Mouse (Mus musculus) CD4-positive helper T cell, adult 2 months (primary cell): ENCODE results near the gene Frmd4a.

ENCODE experiments used
- DNase-seq: peaks from one replicate; pipeline ENCODE4 v3.0.0-alpha.2; 2012; ENCODE audit warnings: low read depth, missing footprints, low spot score

Gene Frmd4a

DNA sequence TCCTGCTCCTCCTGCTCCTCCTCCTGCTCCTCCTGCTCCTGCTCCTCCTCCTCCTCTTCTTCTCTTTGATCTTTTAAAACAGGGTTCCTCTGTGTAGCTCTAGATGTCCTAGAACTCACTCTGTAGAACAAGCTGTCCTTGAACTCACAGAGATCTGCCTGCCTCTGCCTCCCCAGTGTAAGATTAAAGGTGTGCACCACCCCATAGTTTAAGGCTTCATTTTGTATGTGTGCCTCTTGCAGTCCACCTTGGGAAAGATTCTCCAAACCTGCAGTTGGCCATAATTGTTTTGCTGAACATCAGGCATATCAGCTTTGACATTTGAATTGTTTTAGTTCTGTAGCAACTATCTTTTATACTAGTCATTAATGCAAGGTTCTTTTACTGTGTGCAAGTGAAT lies 501.0 kb downstream of the Frmd4a start:
- DNase-seq: peak; percentile 47

DNA sequence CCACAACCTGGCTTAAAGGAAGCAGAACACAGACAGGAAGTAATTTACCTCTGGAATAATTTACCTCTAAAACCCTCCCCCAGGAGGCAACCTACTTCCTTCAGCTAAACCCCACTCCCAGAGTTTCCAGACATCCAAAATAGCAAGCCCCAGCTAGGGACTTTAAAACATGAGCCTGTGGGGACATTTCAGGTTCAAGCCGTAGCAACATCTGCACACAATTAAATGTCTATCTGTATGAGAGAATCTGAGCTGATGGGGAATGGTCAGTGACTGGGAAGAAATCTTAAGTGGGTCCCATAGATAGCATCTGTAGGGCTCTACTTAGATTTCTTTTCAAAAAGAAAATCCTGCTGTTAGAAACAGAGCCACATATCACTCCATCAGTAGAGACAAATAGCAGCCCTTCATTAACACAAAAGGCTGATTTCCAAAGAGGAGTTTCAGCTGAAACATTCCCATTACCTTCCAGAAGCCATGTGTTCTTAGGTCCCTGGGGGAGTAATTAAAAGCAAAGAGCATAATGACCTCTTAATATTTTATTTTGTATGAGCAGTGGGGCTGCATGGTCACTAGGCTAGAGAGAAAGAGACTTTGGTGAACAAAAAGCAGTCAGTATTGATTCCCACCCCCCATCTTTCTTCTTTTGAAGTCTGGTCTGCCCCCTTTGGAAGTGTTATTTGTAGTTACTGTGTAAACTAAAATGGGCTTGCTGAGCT lies 505.4 kb downstream of the Frmd4a start:
- DNase-seq: no peak

DNA sequence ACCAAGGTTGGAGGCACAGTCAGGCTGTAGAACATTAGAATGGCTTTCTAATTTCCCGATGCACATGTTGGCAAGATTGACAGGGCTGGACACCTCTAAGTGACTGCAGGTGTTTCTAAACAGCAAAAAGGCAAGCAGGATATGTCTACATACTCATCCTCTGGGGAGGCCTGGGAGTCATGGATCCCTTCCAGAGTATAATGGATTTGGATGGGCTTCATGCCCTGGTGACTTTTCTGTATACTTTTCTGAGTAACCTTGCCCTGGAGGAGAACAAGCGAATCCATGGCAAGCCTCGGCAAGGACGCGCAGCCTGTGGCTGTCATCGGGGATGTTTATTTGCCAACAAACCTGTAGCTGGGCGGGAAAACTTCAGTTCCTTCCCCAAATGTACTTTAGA lies 509.6 kb downstream of the Frmd4a start:
- no peak for DNase-seq

DNA sequence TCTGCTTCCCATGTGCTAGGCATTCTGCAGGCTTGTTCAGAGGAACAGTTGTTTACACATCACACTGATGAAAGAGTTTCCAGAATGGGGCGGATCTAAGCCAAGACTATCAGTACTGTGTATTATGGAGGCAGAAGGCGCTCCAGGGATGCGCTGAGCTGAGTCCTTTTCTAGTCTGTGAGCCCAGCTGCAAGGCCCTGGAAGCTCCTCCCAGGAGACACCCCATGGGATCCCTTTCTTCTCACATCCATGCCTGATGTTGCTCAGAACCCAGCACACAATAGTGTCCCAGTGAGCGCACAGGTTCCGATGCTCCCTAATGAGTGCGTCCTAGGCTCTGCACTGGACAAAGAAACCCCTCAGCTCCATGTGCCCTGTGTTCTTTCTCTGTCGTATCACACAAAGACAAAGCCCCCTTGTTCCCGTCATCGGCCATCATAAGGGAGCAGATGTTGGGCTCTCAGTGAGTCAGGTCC lies 511.8 kb downstream of the Frmd4a start:
- no peak for DNase-seq

DNA sequence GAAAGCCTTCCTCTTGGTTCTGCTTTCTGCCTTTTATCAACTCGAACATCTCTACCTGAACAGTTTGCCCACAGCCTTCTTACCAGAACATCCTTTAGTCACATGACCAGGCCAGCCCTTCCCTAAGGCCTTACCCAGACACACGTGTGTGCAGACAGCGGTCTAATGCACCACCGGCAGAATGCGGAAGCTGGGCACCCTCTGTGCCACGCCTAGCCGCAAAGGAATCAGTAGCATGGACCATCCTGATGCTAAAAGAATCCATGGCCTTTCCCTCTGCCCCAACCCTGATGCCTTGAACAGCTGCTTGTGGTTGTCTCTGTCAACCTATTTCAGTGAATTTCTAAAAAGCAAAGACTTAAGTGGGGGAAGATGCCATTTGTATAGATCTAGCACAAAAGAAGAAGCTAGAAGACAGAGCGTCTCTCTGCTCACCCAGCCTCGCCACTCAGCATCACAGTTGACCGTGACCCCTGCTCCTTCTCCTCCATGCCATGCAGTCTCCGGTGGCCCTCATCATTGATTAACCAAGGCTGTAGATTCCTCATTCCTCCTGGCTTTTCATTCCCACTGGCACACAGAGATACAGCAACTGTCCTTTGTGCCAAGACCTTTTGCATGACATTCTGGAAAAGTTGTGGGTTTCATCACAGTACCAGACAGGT lies 514.1 kb downstream of the Frmd4a start:
- DNase-seq: no peak

DNA sequence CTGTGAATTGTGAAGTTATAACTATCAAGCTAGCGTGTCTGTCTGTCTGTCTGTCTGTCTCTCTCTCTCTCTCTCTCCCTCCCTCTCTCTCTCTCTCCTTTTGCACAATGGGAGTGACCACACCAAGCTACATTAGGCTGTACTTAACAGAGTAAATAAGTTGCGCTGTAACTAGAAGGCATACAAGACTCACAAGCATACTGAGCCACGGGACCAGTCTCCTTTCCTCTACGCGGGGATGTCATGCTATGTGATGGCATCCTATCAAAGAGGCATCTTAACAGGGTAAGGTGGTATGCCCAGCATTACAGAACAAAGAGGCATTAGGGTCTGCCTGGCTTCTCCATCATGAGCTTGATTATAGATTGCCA lies 514.7 kb downstream of the Frmd4a start:
- no peak for DNase-seq

DNA sequence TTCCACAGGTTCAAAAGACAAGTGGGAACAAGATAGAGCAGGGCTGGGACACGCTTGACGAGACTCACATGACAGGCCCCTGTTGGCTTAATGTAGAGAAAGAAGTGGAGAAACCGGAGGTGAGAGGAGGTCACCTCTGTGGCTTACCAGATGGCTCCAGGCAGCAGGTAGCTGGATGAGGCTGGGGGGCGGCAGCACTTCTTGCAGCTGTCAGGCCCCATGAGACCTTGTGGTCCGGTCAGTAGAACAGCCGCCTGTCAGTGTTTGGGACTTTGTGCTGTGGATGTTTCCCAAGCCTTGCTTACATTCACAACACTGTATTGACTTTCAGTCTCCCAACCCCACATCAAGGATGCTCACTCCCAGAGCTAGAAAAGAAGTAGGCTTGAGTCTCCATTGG lies 515.4 kb downstream of the Frmd4a start:
- no peak for DNase-seq

DNA sequence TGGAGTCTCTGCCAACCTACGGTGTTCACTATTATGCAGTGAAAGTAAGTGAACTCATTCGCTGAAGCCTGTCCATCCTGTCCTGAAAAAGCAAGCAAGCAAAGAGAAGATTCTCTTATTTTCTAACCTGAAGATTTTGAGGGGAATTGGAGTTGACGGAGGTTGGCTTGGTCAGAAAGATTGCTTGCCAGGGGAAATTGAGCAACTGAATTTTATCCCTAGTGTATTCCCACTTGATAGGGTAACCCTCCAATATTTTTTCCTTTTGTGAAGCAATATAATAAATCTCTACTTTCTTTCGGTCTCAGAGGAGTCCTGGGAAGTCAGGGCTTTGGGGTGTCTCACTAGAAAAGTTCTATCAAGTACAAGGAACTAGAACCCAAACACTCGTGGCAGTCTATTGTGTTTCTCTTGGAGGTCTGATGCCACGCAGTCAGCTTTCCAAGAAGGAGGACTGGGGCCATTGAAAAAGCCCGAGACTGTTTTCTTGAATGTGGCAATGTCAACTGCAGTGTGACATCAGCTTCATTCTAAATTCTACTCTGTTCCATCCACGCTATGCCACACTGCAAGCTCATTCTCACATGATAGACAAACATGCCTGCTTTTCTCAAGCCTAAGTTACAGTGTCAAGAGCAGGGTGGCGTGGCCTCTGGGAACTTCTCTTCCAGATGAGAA lies 517.8 kb downstream of the Frmd4a start:
- no peak for DNase-seq

DNA sequence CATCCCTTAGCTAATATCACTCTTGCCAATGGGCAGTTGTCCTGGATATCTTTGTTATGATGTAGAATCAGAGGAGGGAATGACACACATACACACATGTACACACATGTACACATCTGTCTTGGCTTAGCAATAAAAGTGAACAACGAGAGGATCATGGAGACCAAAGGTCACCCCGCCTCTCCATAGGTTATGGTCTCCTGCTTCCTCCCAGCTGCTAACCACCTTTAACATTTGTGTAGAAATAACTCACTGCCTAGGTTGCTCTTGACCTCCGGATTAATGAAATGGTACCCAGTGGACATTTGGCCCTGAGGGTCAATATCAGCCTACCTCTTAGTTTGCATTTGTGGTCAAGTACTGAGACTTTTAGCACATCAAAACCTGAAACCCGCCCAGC lies 523.8 kb downstream of the Frmd4a start:
- no peak for DNase-seq

DNA sequence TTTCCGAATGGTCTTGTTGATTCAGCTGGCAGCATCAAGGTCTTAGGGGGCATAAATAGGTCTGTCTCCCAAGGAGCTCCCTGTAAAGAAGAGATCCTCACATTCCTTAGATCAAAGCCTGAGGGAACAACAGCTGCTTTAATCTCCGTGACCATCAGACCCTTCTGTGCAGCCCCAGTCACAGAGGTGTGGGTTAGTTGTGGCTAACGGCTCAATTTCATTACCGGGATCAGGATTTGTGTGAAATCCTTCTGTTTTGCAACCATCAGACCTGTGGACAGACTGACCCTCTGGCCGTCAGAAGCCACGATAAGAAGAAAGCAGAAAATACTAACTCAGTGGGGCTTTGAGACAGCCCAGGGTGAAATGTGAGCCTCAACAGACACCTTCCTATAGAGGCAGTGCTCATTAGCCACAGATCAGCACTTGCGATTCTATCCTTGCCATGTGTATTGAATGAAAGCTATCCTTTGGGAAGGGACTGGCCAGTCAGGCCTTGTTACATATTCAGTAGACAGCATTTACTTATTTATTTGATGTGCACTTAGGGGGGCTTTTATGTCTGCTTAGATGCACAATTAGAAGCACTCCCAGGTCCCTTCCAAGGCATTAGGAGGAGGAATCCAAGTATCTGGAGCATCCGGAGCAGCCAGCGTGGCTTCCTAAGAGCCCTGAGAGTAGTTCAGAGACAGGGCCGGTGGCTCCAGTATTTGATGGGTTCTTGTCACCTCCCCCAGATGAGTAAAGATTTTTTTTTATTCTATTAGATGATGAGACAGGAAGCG lies 524.5 kb downstream of the Frmd4a start:
- no peak for DNase-seq

DNA sequence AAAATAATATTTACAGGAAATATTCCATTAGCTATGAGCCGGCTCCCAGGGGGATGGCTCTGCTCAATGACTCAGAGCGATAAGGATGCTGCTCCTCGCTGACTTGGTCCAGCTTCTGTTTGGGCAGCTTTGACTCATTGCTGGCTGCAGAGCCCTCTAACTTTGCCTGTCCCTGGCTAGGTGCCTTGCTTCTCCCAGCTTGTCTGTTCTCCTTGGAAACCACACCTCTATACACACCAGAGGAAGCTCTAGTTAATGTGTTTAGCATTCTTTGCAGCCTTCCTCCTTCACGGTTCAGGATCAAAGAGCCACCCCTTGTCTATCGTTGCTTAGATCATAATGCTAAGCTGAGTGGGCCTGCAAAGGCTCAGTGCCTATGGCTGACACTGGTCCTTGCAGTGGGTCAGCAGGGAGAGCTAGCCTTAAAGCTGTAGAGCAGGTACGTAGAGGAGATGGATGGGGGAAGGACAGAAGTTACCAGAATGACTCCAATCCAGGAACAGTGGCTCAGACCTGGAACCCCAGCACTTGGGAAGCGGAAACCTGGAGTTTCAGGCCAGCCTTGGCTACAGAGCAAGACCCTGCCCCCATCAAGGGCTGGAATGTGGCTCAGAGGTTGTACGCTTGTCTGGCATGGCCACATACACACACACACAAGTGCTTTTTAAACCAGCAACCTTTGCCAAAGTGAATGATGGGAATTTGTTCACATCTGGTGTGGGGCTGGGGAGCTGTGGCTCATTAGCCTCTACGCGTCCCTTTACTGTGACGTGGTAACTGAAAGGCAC lies 525.3 kb downstream of the Frmd4a start:
- DNase-seq: no peak

DNA sequence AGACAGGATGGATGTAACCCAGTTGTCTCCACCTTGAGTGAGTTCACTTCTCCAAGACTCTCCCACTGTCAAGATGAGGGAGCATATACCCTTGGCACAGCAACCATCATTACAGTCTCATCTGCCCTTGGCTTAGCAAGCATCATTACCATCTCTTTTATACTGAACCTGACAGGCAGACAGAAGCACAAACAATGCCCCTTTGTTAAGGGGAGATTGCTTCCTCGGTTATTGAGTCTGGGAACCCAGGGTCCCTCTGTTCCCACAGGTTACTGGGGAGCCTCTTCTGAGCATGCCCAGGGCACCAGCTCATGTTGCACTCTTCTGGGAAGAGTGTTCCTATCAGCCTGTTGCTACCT lies 525.9 kb downstream of the Frmd4a start:
- no peak for DNase-seq

DNA sequence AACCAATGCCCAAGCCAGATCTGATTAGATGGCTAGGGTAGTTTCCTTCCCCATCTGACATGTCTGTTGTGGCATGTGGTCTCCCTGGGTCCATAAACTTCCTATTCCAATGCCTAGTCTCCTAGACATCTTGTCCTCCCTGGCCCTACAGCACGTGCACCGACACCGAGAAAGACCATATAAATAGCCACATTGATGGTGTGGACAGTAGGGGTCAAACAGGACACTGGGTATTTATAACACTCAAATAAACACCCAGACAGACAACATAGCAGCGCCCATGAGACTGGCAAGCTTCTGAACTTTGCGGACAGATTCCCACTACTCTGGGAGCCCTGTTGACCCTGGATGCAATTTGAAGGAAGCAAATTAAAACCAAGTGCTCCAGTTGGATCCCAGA lies 526.8 kb downstream of the Frmd4a start:
- no peak for DNase-seq

DNA sequence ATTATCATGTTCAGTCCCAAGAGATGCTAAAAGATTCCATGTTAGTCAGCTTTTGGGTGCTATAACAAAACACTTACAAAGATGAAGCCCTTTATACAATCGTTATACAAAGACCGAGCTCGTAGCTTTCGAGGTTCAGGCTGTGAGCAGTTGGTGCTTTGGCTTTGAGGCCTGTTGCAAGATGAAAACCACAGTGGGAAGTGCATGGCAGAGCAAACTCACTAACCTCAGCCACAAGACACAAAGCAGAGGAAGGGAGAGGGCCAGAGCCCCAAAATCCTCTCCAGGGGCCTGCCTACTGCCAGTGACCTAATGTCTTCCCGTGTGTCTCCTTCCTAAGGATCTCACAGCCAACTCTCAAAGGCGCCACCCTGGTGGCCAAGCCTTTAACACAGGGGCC lies 527.7 kb downstream of the Frmd4a start:
- DNase-seq: no peak

DNA sequence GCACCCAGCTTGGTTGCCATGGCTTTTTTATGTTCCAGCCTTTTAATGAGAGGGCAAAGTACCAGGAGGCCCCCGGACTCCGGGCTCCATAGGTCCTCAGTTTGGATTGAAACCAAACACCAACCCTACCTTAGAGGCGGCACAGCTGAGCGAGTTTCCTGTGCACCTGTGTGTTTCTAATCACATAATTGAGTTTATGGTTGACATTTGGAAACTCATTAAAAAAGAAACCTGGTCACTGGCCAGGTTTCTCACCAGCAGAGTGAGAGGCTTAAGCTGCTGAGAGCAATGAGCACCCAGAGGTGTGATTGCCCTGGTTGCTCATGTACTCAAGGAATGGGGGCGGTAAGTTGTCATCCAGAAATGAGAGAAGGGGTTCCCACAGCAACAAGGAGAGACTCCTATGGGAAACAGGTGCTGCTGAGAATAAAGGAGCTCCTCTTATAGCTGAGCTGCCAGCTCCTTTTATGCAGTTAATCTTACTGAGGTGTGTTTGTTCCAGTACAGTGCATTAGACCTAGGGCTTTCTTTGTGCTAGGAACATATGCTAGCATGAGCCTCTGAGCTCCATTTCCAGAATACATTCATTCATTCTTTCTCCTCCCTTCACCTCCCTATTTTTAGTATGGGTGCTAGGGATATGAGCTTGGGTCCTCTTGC lies 529.6 kb downstream of the Frmd4a start:
- no peak for DNase-seq

DNA sequence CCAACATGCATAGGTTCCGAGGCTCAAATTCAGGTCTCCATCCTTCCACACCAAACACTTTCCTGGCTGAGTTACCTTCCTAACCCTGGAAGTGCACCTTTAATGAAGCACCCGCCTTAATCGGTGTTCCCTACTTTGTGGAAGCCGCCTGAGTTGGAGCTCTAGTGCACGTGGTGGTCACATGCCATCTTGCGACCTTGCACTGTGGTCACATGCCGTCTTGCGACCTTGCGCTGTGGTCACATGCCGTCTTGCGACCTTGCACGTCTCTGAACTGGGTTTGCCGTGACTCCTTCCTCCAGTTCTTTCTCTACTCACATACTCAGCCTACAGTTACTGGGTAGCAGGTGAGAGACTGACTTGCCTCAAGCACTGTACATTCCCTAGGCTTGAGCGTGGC lies 531.8 kb downstream of the Frmd4a start:
- DNase-seq: no peak

DNA sequence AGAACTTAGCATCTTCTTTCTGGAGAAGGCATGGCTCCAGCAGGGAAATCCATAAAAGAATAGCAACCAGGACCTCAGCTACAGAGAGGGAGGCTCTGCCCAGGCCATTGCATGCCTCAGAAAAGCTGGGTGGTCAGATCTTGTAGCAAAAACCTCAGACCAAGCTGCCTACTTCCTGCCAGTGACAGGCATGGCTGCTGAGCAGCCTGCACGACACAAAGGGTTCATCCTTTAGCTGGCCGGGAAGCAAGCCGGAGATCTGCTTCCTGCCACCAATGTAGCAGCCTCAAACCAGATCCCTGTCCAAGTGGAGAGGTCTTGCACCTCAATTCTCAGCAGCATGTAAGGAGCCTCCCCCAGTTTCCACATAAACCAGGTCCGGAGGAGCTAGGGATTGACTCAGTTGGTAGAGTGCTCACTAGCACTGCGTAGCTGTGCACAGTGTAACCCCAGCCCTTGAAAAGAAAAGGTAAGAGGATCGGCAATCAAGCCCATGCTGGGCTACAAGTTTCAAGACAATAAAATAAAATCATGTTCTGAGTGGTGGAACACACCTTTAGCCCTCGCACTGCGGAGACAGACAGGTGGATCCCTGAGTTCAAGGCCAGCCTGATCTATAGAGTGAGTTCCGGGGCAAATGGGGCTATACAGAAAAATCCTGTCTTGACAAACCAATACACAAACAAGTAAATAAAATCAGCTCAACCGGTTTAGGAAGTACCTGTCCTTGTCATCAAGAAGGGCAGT lies 532.7 kb downstream of the Frmd4a start:
- DNase-seq: no peak

DNA sequence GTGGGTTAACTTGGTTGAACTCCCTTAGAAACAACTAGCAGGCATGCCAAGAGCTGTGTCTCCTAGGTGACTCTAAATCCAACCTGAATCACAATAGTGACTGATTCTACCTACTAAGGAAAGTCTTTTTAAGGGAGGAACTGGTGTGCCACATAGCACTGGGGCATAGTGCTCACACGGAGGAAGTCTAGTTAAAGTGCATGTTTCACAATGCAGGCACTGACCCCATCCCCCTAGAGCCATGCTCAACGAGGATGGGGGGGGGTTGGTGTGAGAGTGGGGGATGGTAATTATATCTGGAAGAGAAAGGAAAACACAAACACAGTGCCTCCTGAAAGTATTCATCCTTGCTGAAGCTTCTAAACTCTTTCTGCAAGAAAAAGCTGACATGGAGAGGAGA lies 533.9 kb downstream of the Frmd4a start:
- DNase-seq: no peak

DNA sequence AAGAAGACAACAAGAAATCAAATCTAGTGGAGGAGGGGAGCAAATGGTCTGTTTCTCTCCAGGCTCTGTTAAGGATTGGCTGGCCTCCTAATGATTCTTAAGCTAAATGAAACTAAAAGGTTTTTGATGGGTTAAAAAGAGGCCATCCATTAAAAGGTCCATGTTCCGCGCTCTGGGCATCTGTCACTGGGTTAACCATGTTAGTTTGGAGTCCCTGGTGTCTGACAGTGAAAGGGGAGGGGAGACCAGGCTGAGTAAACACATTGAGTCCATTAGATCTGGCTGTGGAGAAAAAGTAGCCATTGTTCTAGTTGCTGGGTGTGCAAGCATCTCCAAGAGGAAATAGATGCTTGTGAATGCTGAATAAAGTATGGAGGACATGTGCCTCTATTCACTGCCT lies 534.3 kb downstream of the Frmd4a start:
- DNase-seq: no peak

DNA sequence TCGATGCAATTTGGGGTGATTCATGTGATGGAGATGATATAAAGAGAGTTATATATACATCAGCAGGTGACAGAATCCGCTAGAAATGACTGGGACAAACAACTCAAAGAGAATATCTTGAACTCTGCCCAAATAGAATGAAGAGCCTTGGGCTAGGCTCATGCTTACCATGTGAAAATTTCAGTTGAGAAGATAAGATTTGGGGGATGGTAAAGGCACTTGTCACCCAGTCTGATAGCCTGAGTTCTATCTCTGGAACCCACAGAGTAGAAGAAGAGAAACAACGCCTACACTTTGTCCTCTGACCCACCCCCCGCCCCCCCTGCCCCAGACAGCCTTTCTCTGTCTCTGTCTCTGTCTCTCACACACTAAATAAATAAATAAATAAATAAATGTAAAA lies 535.0 kb downstream of the Frmd4a start:
- DNase-seq: no peak
